In the genomic region with DNA sequence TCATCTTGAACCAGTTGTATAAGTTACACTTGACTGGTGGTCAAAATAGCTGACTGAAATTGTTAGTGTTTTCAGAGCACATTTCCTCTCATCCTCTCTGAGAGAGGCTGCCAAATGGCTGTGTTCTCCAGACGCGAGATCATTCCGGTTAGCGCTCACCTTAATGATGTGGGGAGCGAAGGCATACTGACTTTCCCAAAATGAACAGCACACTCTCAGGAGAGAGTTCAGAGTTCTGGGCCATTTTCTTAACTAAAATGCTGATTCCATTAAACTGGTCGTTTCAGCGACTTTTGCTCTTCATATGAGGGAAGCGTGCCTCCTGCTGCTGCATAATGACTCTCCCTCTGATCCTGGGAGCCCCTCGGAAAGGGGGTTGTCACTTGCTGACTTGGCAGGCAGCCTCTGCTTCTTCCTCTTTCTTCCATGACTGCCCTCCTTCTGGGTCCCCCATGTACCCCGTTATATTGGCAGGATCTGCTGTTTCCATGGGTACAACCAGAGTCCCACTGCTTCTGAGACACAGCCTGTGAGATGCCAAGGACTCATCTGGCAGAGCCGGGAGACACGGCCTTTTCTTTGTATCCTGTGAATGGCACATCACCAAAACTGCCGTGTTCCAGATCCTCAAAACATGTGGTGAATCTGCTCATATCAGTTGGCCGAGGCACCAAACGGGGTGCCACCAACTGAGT, we compare ENCODE assay signal across 14 mouse cellular contexts. TPM values are rescaled to one million over a fixed set of nuclear protein-coding genes. Genes with fewer than 3 reads are reported as not detected.
DNase-seq lines count a peak whose midpoint lies in the region; ATAC-seq and TF ChIP-seq lines count a peak whose summit lies in the region.
"Had no signal": no experiment of that assay in that cellular context is flagged by ENCODE, and none has a peak within 500 bp of the region (broad histone marks: within the 10 kb centered on the region; RNA-seq: fewer than 3 reads in every experiment).

No protein-coding gene starts in this region.

- H3K4me3 ChIP-seq in midbrain, postnatal 0 days (ENCODE audit: low read depth, low read length): no peak overlapping the region
- H3K4me3 ChIP-seq: liver, embryonic 12.5 days had no signal

- no peak overlapping the region for H3K9ac ChIP-seq in midbrain, postnatal 0 days (replicated peaks; ENCODE audit: low read length, poor library complexity, severe bottlenecking)
- H3K9ac ChIP-seq: liver, embryonic 12.5 days had no signal

- ATAC-seq in midbrain, postnatal 0 days (ENCODE audit: low FRiP score): peak; percentile 85
- ATAC-seq: liver, embryonic 12.5 days had no signal

- peak; percentile 32 for DNase-seq in cerebellum, adult 11-12 months
- no peak for DNase-seq in cerebellum, adult 9-10 months
- DNase-seq in left cerebral cortex, postnatal 25 days (ENCODE audit: low spot score in 2 of 2): peak; percentile 19 to 30
- DNase-seq in left cerebral cortex, adult 18-20 months (ENCODE audit: low spot score in 2 of 2): no peak
- DNase-seq in layer of hippocampus, adult 8-10 months (ENCODE audit: low spot score in 2 of 2): peak; percentile 32 to 38
- peak; percentile 93 for DNase-seq in midbrain, postnatal 0 days (ENCODE audit: low spot score)
- no peak for DNase-seq in adrenal gland, adult 2 months
- no peak for DNase-seq in heart, postnatal 14 days

- no peaks in the 10 kb centered on the region for H3K9me3 ChIP-seq in midbrain, postnatal 0 days (ENCODE audit: low read length)
- H3K9me3 ChIP-seq: G1E; liver, embryonic 12.5 days had no signal

- H3K36me3 ChIP-seq in midbrain, postnatal 0 days (ENCODE audit: insufficient read depth, low read length): no peaks in the 10 kb centered on the region
- H3K36me3 ChIP-seq: G1E; liver, embryonic 12.5 days had no signal

- no peaks in the 10 kb centered on the region for H3K4me1 ChIP-seq in midbrain, postnatal 0 days (ENCODE audit: insufficient read depth, low read length)
- H3K4me1 ChIP-seq: liver, embryonic 12.5 days had no signal

- H3K27me3 ChIP-seq in midbrain, postnatal 0 days (ENCODE audit: insufficient read depth, low read length): no peaks in the 10 kb centered on the region
- H3K27me3 ChIP-seq: liver, embryonic 12.5 days had no signal

- no peak overlapping the region for H3K4me2 ChIP-seq in midbrain, postnatal 0 days (ENCODE audit: low read depth, low read length, poor library complexity, severe bottlenecking)
- H3K4me2 ChIP-seq: liver, embryonic 12.5 days had no signal

- H3K27ac ChIP-seq in midbrain, postnatal 0 days (ENCODE audit: low read depth, low read length): peak overlapping the region; percentile 44; the same call in 1 of the 2 replicates
- H3K27ac ChIP-seq: liver, embryonic 12.5 days had no signal

- WGBS in midbrain, postnatal 0 days: 36% methylated on average over 15 of the region's 15 CpGs

- no peak for TF ChIP-seq CTCF in midbrain, postnatal 0 days (IDR thresholded peaks at IDR 0.05)

- intact Hi-C loops in left cerebral cortex, postnatal 25 days (cut with DNase I): no loop called here
- intact Hi-C loops in heart, postnatal 14 days (cut with DNase I): no loop called here

RNA-seq across cellular contexts. Expression of a gene that starts 35.0 kb away (rescaled TPM):
- total RNA-seq in left cerebral cortex, postnatal 25 days (2021): not detected
- total RNA-seq in left cerebral cortex, adult 18-20 months (2021): not detected
- total RNA-seq in layer of hippocampus, adult 8-10 months (2022): not detected
- not detected in 2 replicates for total RNA-seq in midbrain, postnatal 0 days (2014; rRNA removed)
- 2.1 and 3.3 TPM in 2 replicates for polyA plus RNA-seq in midbrain, postnatal 0 days (2015; fragmentation: Nextera tagmentation; extraction: Ambion mirVana)
- not detected for total RNA-seq in adrenal gland, adult 2 months (2021)
- polyA plus RNA-seq in adrenal gland, adult 2 months (2012; rRNA removed): not detected in 2 replicates
- not detected for total RNA-seq in heart, postnatal 14 days (2021)
- total RNA-seq: adrenal gland, adult 18-20 months had no signal
- polyA plus RNA-seq: cortical plate, adult 2 months; G1E; heart, embryonic 16.5 days; liver, embryonic 12.5 days; stomach, embryonic 14.5 days had no signal

Comparison
In these comparisons a context has a peak if more than half of its experiments do, and no peak if none do; other contexts are left out.
1. DNase-seq: peak in cerebellum, adult 11-12 months (single experiment), left cerebral cortex, postnatal 25 days (2 of 2), layer of hippocampus, adult 8-10 months (2 of 2) and midbrain, postnatal 0 days (single experiment); none in cerebellum, adult 9-10 months (single experiment), left cerebral cortex, adult 18-20 months (0 of 2), adrenal gland, adult 2 months (single experiment) and heart, postnatal 14 days (0 of 2).